26 mouse cellular contexts compared by ENCODE assay signal in the genomic region with DNA sequence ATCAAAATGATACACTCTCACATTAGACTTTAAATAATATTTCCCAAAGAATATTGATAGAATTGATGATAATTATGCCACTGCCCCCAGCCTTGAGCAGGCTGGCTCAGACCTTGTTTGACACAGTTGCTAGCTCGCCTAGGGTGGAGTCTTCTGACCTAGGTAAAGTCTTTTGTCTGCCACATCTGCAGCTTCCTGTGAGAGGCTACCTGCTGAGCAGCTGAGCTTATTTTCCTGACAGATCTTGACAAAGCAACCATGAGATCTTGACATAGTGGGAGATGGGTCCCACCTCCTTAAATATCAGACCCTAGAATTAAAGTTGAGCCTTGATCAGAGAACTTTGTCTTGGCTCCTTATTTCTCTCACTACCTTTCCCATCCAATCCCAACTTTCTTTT.
DNase-seq lines count a peak whose midpoint lies in the region; ATAC-seq and TF ChIP-seq lines count a peak whose summit lies in the region.
"Had no signal": no experiment of that assay in that cellular context is flagged by ENCODE, and none has a peak within 500 bp of the region (broad histone marks: within the 10 kb centered on the region; RNA-seq: fewer than 3 reads in every experiment).

No protein-coding gene starts in this region.

- 41% methylated on average over 1 of the region's 1 CpGs for WGBS in forebrain, postnatal 0 days

- H3K9me3 ChIP-seq in ES-E14 (ENCODE audit: control insufficient read depth, insufficient read depth, low read depth, low read length), result no peaks in the 10 kb centered on the region
- no peaks in the 10 kb centered on the region for H3K9me3 ChIP-seq in forebrain, postnatal 0 days (ENCODE audit: low read length)
- H3K9me3 ChIP-seq: G1E had no signal

- no peak overlapping the region for H3K27ac ChIP-seq in ES-E14 (ENCODE audit: insufficient read depth, low read depth, low read length, poor library complexity, severe bottlenecking)
- no peak overlapping the region for H3K27ac ChIP-seq in forebrain, postnatal 0 days (ENCODE audit: low read depth, low read length)

- no peak overlapping the region for H3K9ac ChIP-seq in ES-E14 (ENCODE audit: insufficient read depth, low read depth, low read length, poor library complexity, severe bottlenecking)
- no peak overlapping the region for H3K9ac ChIP-seq in forebrain, postnatal 0 days

- H3K27me3 ChIP-seq in forebrain, postnatal 0 days (ENCODE audit: insufficient read depth, low read length), result no peaks in the 10 kb centered on the region
- H3K27me3 ChIP-seq: CH12.LX, Patski had no signal

- no peak for ATAC-seq in inflammation-experienced regulatory T-cells, adult 6 months
- no peak for ATAC-seq in forebrain, postnatal 0 days
- ATAC-seq: activated CD4-positive, CD25-positive, alpha-beta regulatory T cell, adult 4 months; CD4-positive, CD25-positive, alpha-beta regulatory T cell, adult 4 months; Patski had no signal

- DNase-seq in ES-CJ7 (ENCODE audit: low read depth, low spot score) (peak; percentile 61), ES-E14 (ENCODE audit: low read depth, low spot score) (peak; percentile 4), R1 (ENCODE audit: low read depth, low spot score) (peak; percentile 74), ZHBTc4 (ENCODE audit: low read depth, low spot score) (peak; percentile 4)
- DNase-seq in cerebellum, postnatal 10 days, result no peak
- DNase-seq in frontal cortex, postnatal 25 days (ENCODE audit: low spot score in 2 of 2), result no peak
- no peak for DNase-seq in forebrain, postnatal 0 days
- DNase-seq: adrenal gland, adult 2 months; adrenal gland, adult 8-10 months; adrenal gland, postnatal 10 days; adrenal gland, postnatal 14 days; adrenal gland, postnatal 25 days; adrenal gland, postnatal 36 days; B cell, adult 2 months; cerebellum, adult 11 months; cerebellum, adult 11-12 months; cerebellum, adult 18-20 months; cerebellum, adult 2 months; cerebellum, adult 8-10 months; cerebellum, adult 9-10 months had no signal

- H3K4me3 ChIP-seq in ES-E14 (ENCODE audit: insufficient read depth in 1 of 2, low read depth in 1 of 2, low read length in 2 of 2, poor library complexity in 1 of 2, severe bottlenecking in 1 of 2), result no peak overlapping the region
- no peak overlapping the region for H3K4me3 ChIP-seq in forebrain, postnatal 0 days (ENCODE audit: low read depth, low read length)

- H3K36me3 ChIP-seq in ES-E14 (ENCODE audit: control insufficient read depth, insufficient read depth, low read length, poor library complexity, severe bottlenecking), result no peaks in the 10 kb centered on the region
- H3K36me3 ChIP-seq in forebrain, postnatal 0 days (ENCODE audit: insufficient read depth), result no peaks in the 10 kb centered on the region
- H3K36me3 ChIP-seq: G1E had no signal

- no peak for TF ChIP-seq CTCF in forebrain, postnatal 0 days (IDR thresholded peaks at IDR 0.05; ENCODE audit: low read depth)

- H3K4me1 ChIP-seq in ES-E14 (ENCODE audit: control insufficient read depth in 2 of 2, insufficient read depth in 2 of 2, low read length in 2 of 2, poor library complexity in 1 of 2), result no peaks in the 10 kb centered on the region
- H3K4me1 ChIP-seq in forebrain, postnatal 0 days (ENCODE audit: insufficient read depth), result no peaks in the 10 kb centered on the region

- H3K4me2 ChIP-seq in forebrain, postnatal 0 days (ENCODE audit: low read depth), result no peak overlapping the region

- in situ Hi-C loops in ES-E14 (cut with MboI; ENCODE audit: low sequenced_read_pairs in 2 of 2, unreplicated experiment in 2 of 2), result no loop called here

TF ChIP-seq in ES-E14, 5 proteins besides CTCF, POLR2A, EP300 and RAD21:
- no peak for TF ChIP-seq CHD2 (IDR thresholded peaks at IDR 0.05; ENCODE audit: low read depth, low read length)
- TF ChIP-seq ZC3H11A (IDR thresholded peaks at IDR 0.05; ENCODE audit: borderline replicate concordance, low read depth, low read length), result no peak
TF ChIP-seq in ES-E14: peak in this region for 0.

Comparison
In these comparisons a context has a peak if more than half of its experiments do, and no peak if none do; other contexts are left out.
1. DNase-seq: peak in ES-CJ7 (single experiment), ES-E14 (single experiment), R1 (single experiment) and ZHBTc4 (single experiment); none in cerebellum, postnatal 10 days (0 of 2), frontal cortex, postnatal 25 days (0 of 2) and forebrain, postnatal 0 days (single experiment).